15 mouse cellular contexts compared by ENCODE assay signal in the genomic region with DNA sequence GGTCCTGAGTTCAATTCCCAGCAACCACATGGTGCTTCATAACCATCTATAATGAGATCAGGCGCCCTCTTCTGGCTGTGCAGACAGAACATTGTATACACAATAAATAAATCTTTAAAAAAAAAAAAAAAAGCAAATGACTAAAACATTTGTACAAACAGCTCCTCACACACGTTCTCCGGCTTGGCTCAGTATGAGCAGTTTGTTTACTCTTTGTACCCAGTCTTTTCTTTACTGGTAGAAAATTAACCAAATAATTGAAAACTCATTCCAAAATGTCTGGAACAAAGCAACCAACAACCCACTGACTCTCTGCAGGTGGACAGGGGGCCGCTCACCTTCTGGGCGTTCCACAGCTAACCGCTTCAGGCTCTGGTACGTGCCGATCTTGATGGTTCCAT. TPM values are rescaled to one million over a fixed set of nuclear protein-coding genes. Genes with fewer than 3 reads are reported as not detected.
DNase-seq lines count a peak whose midpoint lies in the region; ATAC-seq and TF ChIP-seq lines count a peak whose summit lies in the region.
"Had no signal": no experiment of that assay in that cellular context is flagged by ENCODE, and none has a peak within 500 bp of the region (broad histone marks: within the 10 kb centered on the region; RNA-seq: fewer than 3 reads in every experiment).

No protein-coding gene starts in this region.

- peak; percentile 5 for DNase-seq in lung, embryonic 14.5 days
- DNase-seq in lung, adult 2 months = no peak
- no peak for DNase-seq in ES-E14 (ENCODE audit: low read depth, low spot score)
- peak; percentile 53 to 70 for DNase-seq in kidney, adult 8-10 months
- peak; percentile 41 for DNase-seq in naive thymus-derived CD4-positive, alpha-beta T cell, adult 2 months (ENCODE audit: low read depth)
- DNase-seq in gastrocnemius, postnatal 25 days = no peak
- DNase-seq in adrenal gland, postnatal 36 days = no peak
- DNase-seq: cerebellum, adult 11-12 months; heart, postnatal 10 days; thymus, postnatal 25 days had no signal

- 0 out of 2 replicates have a peak, but pooled peaks cover 2% of the 10 kb centered on the region for H3K4me1 ChIP-seq in lung, embryonic 14.5 days (ENCODE audit: insufficient read depth)
- H3K4me1 ChIP-seq in lung, adult 2 months (ENCODE audit: control insufficient read depth, insufficient read depth, low read length) = no peaks in the 10 kb centered on the region
- H3K4me1 ChIP-seq in ES-E14 (ENCODE audit: control insufficient read depth in 2 of 2, insufficient read depth in 2 of 2, low read length in 2 of 2, poor library complexity in 1 of 2) = no peaks in the 10 kb centered on the region
- H3K4me1 ChIP-seq: embryonic facial prominence, embryonic 15.5 days had no signal

- H3K27me3 ChIP-seq in lung, embryonic 14.5 days (ENCODE audit: insufficient read depth, low read length) = no peaks in the 10 kb centered on the region
- H3K27me3 ChIP-seq: embryonic facial prominence, embryonic 15.5 days; forebrain, embryonic 12.5 days had no signal

- 75% methylated on average over 8 of the region's 8 CpGs for WGBS in lung, embryonic 14.5 days
- WGBS in lung, adult 2 months = 80% methylated on average over 8 of the region's 8 CpGs

- peaks cover 7% of the 10 kb centered on the region; the same call in 1 of the 2 replicates for H3K36me3 ChIP-seq in lung, embryonic 14.5 days (ENCODE audit: insufficient read depth)
- peaks cover 11% of the 10 kb centered on the region for H3K36me3 ChIP-seq in ES-E14 (ENCODE audit: control insufficient read depth, insufficient read depth, low read length, poor library complexity, severe bottlenecking)
- H3K36me3 ChIP-seq: embryonic facial prominence, embryonic 15.5 days had no signal

- no peak for ATAC-seq in lung, embryonic 14.5 days (ENCODE audit: insufficient read depth)
- ATAC-seq: hindbrain, embryonic 16.5 days had no signal

- no peak overlapping the region for H3K4me2 ChIP-seq in lung, embryonic 14.5 days
- H3K4me2 ChIP-seq: embryonic facial prominence, embryonic 15.5 days; forebrain, embryonic 12.5 days; midbrain, embryonic 11.5 days had no signal

- H3K9ac ChIP-seq in lung, embryonic 14.5 days = no peak overlapping the region
- no peak overlapping the region for H3K9ac ChIP-seq in ES-E14 (ENCODE audit: insufficient read depth, low read depth, low read length, poor library complexity, severe bottlenecking)
- H3K9ac ChIP-seq: embryonic facial prominence, embryonic 15.5 days; forebrain, embryonic 12.5 days had no signal

- no peaks in the 10 kb centered on the region for H3K9me3 ChIP-seq in lung, embryonic 14.5 days (ENCODE audit: low read depth, low read length)
- no peaks in the 10 kb centered on the region for H3K9me3 ChIP-seq in ES-E14 (ENCODE audit: control insufficient read depth, insufficient read depth, low read depth, low read length)
- H3K9me3 ChIP-seq: embryonic facial prominence, embryonic 15.5 days; forebrain, embryonic 12.5 days had no signal

- H3K4me3 ChIP-seq in lung, embryonic 14.5 days (ENCODE audit: low read depth, low read length) = no peak overlapping the region
- no peak overlapping the region for H3K4me3 ChIP-seq in lung, adult 2 months (replicated peaks; ENCODE audit: extremely low read depth, low read depth, low read length)
- no peak overlapping the region for H3K4me3 ChIP-seq in ES-E14 (ENCODE audit: insufficient read depth in 1 of 2, low read depth in 1 of 2, low read length in 2 of 2, poor library complexity in 1 of 2, severe bottlenecking in 1 of 2)
- H3K4me3 ChIP-seq: embryonic facial prominence, embryonic 15.5 days; forebrain, embryonic 12.5 days; myocyte had no signal

- TF ChIP-seq POLR2A in lung, adult 2 months (IDR thresholded peaks at IDR 0.05; ENCODE audit: borderline replicate concordance, extremely low read depth, low read depth, low read length) = no peak

- H3K27ac ChIP-seq in lung, embryonic 14.5 days (ENCODE audit: low read depth) = no peak overlapping the region
- no peak overlapping the region for H3K27ac ChIP-seq in ES-E14 (ENCODE audit: insufficient read depth, low read depth, low read length, poor library complexity, severe bottlenecking)
- H3K27ac ChIP-seq: embryonic facial prominence, embryonic 15.5 days; forebrain, embryonic 12.5 days had no signal

- in situ Hi-C loops in ES-E14 (cut with MboI; ENCODE audit: low sequenced_read_pairs in 2 of 2, unreplicated experiment in 2 of 2) = no loop called here

- TF ChIP-seq CTCF in lung, embryonic 14.5 days (IDR thresholded peaks at IDR 0.05; ENCODE audit: low read depth) = no peak
- no peak for TF ChIP-seq CTCF in lung, adult 2 months (IDR thresholded peaks at IDR 0.05; ENCODE audit: insufficient read depth, low read length)

TF ChIP-seq in ES-E14, 5 proteins besides CTCF, POLR2A, EP300 and RAD21:
- TF ChIP-seq ZNF384 (IDR thresholded peaks at IDR 0.05; ENCODE audit: low read depth, low read length) = peak; percentile 68
- TF ChIP-seq HCFC1 (IDR thresholded peaks at IDR 0.05; ENCODE audit: borderline replicate concordance, insufficient read depth, low read length) = no peak

RNA-seq across cellular contexts. Expression of a gene that starts 15.7 kb away (rescaled TPM):
- polyA plus RNA-seq in lung, embryonic 14.5 days (2014; fragmentation: Nextera tagmentation; extraction: Ambion mirVana) = 4.1 and 4.7 TPM in 2 replicates
- polyA plus RNA-seq in lung, adult 2 months (2012; rRNA removed) = 5.0 and 7.7 TPM in 2 replicates
- total RNA-seq in ES-E14 (2012; rRNA removed) = 5.1 and 9.2 TPM in 2 replicates
- total RNA-seq in gastrocnemius, postnatal 25 days (2021) = 1 to 10 TPM; 7.1 to 7.2 TPM
- total RNA-seq in adrenal gland, postnatal 36 days (2021) = 100 to 1,000 TPM; 206 to 215 TPM

RNA-seq across cellular contexts. Expression of a gene that starts 16.8 kb away (rescaled TPM):
- 25.4 and 26.1 TPM in 2 replicates for polyA plus RNA-seq in lung, embryonic 14.5 days (2014; fragmentation: Nextera tagmentation; extraction: Ambion mirVana)
- 8.5 and 11.0 TPM in 2 replicates for polyA plus RNA-seq in lung, adult 2 months (2012; rRNA removed)
- 11.2 and 16.4 TPM in 2 replicates for total RNA-seq in ES-E14 (2012; rRNA removed)
- 1 to 10 TPM; 7.3 to 7.6 TPM for total RNA-seq in gastrocnemius, postnatal 25 days (2021)
- 10 to 100 TPM; 26.5 to 33.3 TPM for total RNA-seq in adrenal gland, postnatal 36 days (2021)

Comparison
In these comparisons a context has a peak if more than half of its experiments do, and no peak if none do; other contexts are left out.
1. DNase-seq: peak in lung, embryonic 14.5 days (single experiment), kidney, adult 8-10 months (2 of 2) and naive thymus-derived CD4-positive, alpha-beta T cell, adult 2 months (single experiment); none in lung, adult 2 months (single experiment), ES-E14 (single experiment), gastrocnemius, postnatal 25 days (single experiment) and adrenal gland, postnatal 36 days (0 of 2).
2. RNA of a gene that starts 15.7 kb away (total RNA-seq): 206 to 215 TPM in adrenal gland, postnatal 36 days; 7.1 to 7.2 TPM in gastrocnemius, postnatal 25 days and 5.1 to 9.2 TPM in ES-E14; every median in the first group is over 10 times any median in the second.